Mouse (Mus musculus) monocyte, adult 2 months (primary cell): ENCODE data around the gene Uqcrc1.
A peak's percentile ranks its signal among the peaks of the same experiment; 100 is the strongest.

Source experiments
- DNase-seq, 2 experiments: peaks; one replicate each; pipeline ENCODE4 v3.0.0; 2022; ENCODE audit warnings: low spot score in 2 of 2, low read depth in 1 of 2

Gene Uqcrc1

DNA sequence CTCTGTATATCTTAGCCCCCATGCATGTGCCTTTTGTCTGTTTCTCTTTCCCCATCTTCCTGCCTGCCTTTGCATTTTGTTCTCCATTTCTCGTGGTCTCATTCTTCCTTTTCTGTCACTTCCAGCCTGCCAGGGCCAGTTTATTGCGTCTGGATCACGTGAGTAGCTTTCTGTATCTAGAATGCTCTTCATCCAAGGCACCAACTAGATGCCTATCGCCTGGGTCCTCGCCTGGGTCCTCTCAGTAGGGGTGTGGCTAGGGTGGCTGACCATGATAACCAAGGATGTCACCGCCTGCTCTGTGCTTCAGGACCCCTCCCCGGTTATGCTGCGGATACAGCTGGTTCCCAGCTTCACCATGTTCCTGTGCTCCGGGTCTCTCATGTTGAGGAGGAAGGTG is 46.8 kb downstream of the Uqcrc1 start:
- DNase-seq = no peak

DNA sequence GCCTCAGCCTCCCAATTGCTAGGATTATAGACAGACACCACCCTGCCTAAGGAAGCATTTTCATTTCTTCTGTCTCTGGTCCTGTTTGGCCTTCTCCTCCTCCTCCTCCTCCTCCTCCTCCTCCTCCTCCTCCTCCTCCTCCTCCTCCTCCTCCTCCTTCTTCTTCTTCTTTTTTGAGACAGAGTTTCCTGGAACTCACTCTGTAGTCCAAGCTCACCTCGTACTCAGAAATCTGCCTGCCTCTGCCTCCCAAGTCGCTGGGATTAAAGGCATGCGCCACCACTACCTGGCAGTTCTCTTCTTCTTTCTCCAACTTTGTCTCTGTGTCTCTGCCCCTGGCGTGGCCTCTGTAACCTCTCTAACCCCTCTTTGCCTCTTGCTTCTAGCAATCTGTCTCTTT is 49.3 kb downstream of the Uqcrc1 start, which contains the start of gene Ucn2:
Gene Ucn2, plus strand, starts transcription at position 301 of the 400 bp plus-strand sequence.
- DNase-seq = no peak

DNA sequence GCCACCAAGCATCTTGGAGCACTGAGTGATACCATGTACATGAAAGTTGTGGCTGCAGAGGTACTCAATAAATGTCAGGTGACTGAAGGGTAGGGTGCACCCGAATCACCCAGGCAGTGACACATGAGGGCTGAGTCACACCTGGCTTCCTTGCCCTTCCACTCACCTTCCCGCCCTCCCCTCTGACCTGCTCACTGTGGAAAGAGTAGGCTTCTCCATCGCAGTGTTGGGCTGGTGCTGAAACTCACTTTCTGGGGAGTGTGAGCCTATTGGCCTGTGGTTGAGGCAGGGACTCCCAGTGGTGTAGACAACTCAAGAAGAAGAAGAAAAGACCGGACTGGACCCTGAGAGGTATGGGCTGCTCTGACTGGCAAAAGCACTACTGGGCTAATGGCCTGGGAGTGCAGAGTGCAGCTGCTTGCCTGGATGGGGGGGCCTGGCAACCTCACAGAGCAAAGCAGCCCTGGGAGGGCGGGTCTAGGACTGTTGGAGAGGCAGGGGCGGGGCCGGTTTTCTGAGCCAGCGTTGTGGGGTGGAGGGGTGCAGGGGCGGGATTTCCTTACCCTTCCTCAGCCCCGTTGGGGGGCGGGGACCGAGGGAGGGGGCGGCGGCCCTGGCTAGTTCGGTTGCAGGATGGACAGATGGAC is 51.4 kb downstream of the Uqcrc1 start:
- no peak for DNase-seq

DNA sequence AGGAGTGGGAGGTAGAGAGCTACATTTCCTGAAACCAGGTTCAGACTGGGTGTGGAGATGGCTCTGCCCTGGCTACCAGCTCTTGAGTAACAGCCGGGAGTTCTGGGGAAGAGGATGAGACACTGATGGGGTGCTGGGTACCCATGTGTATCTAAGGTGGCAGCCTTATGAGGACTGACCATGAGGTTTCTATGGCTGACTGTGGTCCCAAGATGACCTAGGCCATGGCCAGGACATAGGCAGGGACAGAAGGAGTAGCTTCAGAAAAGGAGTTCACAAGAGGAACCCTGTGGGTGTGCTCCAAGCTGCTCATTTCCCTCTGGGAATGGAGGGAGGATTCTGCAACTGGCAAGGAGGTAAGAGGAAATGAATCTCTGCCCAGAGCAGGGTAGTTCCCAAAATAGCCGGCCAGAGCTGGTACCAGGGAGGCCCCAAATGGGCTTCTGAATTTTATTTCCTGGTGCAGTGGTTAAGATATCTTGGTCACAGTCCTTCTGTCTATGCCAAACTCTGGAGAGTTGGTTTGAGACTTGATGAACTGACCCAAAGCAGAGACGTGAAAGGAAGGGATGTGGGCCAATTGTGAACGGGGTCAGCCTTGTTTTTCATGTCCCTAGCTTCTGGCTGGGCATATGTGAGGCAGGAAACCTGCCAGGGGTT is 53.5 kb downstream of the Uqcrc1 start:
- DNase-seq = peak in 1 of 2 experiments; percentile 26

DNA sequence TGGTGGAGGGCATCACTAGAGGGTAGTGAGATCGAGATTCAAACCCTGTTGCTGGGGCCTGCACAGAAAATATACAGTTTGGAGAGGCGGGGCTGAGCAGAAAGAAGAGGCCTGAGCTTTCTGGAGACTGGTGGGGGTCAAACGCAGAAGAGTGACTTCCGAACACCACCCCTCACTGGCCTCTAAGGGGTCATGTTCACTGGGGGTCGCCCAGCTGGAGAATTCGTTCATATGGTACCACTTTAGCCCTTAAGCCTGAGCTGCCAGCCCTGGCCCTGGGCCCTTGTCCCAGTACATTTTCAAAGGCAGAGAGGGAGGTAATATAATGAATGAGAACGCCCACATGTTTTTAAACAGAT is 54.0 kb downstream of the Uqcrc1 start:
- no peak for DNase-seq

DNA sequence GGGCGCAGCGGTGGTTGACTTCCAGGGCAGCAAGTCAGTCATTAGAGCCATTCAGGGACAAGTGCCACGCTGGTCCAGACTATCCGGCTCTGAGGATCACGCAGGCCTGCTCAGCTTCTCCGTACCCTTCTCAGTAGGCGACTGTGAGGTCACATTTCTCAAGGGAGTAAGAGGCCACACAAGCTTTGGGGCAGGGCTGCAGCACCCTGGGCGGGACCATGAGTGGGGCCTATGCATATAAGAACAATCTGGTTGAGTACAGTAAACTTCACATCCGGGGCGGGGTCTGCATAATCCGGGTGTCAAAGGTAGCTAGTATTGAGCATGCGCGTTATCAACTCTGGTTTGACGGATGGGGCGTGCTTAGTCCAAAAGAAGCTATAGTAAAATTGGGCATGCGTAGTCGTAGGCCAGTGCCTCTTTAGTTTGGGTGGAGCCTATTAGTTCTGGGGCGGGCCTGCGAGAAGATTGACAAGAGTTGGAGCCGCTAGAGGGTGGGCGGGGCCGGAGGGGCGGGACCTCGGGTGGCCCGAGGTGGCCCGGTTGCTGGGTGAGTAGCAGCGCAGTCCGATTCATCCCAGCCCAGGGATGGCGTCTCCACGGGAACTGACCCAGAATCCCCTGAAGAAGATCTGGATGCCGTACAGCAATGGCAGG is 55.1 kb downstream of the Uqcrc1 start, which contains the start of gene Pfkfb4:
Gene Pfkfb4, plus strand, starts transcription at position 351 of the 657 bp plus-strand sequence.
- peak; percentile 90 to 98 for DNase-seq

DNA sequence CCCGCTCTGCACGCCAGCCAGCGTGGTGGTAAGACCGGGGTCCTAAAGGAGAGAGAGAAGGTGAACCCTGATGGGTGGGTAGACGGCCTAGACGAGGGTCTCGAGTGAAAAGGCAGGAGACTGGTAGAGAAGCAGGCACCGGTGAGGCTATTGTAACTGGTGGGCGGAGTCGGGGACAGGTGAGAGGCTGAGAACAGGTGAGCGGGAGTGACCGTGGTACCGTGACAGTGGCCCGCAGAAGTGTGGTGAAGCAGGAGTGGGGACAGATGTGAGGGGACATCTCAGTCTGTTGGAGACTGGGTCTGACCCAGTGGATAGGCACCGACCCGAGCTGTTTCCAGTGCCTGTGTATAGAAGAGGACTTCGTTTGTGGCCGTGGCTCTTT is 55.6 kb downstream of the Uqcrc1 start:
- DNase-seq = no peak

DNA sequence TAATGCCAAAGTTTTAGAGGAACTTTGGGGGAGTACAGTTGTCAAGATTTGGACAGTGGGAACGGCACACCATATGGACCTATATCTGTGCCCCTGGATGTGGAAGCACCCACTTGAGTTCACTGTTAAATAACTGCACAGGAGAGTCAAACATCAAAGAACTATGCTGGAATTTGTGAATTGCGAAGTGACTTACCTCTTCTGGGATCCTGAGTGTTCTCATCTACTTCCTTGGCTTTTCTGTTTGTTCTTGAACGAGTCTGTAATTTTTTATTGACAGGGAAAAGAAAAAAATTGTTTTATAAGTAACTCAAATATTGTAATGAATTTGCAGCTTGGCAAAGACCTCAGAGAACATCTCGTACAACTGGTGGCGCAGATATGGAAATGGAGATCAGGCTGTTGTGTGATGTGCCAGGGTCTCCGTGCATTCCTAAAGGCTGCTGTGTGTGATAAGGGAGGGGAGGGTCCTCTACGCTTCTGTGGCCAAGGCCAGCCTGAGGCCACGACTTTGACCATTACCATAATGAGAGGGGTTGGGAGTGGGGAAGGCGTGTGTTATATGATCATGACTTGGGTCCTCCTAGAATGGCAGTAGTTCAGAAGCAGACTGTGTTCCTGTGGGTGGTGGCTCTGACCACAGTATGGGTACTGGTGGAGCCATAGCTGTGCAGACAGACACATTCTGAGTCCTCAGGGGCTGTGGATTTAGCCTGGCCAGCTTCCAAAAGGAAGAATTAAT is 56.4 kb downstream of the Uqcrc1 start:
- no peak for DNase-seq

DNA sequence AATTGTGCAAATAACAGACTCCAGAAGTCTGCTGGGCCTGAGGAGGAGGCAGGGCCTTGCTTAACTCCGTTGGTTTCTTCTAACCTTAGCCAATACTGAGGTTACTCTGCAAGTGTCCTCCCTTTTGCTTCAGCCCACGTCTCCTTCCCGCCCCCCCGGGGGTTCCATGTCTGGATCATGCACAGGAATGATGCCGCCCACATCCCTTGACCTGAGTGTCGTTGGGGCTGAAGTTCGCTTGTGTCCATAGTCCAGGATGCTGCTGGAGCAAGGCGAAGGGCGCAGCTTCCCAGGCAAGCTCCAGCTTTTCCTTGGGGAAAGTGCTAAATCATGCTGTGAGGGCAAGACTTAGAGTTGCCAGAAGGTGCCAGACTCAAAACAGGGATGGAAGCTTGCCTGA is 60.0 kb downstream of the Uqcrc1 start:
- no peak for DNase-seq

DNA sequence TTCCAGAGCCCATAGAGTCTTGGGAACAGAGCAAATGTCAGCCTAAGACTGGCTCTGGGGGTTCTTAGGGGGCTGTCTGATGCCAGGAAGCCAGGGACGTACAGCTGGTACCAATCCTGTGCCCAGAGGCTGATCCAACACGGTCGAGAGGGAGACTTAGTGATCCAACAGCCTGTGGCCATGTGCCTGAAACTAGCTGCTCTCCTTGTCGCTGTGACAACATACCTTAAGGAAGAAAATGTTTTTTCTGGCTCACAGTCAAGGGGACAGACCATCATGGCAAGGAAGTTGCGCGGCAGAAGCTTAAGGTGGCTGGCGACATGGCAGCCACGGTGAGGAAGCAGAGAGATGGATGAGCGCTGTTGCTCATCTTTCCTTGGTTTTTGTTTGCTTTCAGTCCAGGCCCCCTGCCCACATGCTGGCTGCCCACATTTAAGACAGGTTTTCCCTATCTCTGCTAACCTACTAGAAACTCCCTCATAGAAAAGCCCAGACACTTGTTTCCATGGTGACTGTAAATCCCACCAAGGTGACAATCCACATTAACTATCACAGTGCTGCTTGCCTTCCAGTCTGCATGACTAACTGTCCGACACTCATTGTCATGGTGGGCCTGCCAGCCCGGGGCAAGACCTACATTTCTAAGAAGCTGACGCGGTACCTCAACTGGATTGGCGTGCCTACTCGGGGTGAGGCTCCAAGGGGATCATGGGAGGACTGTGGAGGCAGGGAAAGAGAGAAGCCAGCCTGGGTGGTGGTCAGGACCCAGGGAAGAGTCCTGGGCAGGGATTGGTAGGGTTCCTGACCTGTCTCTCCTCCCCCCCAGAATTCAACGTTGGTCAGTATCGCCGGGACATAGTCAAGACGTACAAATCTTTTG is 62.1 kb downstream of the Uqcrc1 start:
- DNase-seq = no peak

DNA sequence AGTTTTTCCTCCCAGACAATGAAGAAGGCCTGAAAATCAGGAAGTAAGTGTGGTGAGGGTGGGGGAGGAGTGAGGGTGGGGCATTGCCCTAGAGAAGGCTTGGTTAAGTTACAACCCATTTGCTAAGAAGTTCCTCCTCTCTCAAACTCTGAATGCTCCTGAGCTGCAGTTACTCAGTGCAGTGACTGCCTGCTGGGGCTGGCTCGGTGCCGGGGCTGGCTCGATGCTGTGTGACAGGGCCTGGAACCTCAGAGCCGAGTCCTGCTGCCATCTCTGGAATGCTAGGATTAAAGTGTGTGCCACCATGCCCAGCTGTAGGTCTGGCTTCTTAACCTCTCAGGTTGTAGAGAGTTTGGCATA is 62.7 kb downstream of the Uqcrc1 start:
- peak in 1 of 2 experiments; percentile 32 for DNase-seq
